Mouse (Mus musculus): ENCODE measurements at regions not wholly inside any gene's neighbourhood (a gene's known extent, or its start where the extent isn't known, plus 50 kb on each side); places are given as distances from the start of the nearest gene placed in this dataset.

DNA sequence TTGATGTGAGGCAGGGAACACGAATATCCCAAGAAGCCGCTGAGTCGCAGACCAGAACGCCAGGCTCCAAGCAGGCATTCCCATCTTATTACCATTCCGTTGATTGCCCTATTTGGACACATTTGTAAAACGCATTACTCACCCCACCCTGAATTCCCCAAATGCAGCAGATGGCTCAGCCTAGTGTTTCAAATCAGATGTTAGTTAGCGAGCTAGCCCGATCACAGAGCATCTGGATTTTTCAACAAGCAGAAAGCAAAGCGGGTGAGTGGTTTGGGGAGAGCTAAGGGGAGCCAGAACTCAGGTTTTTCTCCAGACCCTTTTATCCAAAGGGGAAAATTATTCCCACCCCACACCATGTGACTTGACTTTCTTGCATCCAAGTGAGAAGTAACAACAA is 273.2 kb downstream of the Rwdd3 start:
- DNase-seq = no peak

GRCm38 (mm10) chr3:120897758-120898157 is 273.7 kb downstream of the Rwdd3 start:
- DNase-seq = no peak

- DNase-seq = no peak
These were observed 274.3 kb downstream of the Rwdd3 start for GRCm38 (mm10) chr3:120897221-120897620.

DNA sequence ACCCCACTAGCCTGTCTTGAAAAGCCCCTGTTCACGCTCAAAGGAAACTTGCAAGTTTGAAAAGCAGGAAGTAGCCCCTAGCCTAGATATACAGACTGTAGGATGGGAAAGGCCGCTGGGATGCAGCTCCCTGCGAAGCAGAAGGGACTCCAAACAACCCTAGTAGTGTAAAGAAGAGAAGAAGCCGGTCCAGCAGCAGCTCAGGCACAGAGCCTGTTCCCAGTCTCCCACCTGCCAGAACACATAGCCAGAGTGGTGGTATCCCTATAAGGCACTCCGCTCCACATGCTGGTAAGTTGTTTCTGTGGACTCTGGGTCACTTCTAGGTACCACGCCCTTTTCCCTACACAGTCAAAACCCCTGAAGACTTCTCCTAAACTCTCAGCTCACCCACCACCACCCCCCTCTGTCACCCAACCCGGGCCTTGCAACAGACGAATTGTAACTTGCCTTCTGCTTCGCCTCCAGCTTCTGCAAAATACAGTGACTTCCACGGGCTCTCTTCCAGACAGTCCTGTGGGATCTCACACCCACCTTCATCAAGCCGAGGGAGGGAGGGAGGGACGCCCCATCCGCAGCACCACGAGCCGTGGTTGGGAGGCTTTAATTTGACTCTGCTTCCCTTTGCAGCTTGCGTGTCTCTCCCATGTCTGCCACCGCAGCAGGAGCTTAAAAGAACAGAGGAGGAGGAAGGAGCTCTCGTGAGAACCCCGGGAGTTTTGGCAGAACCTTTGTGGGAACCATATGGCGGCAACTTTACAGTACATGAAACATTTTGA is 285.2 kb downstream of the Rwdd3 start:
- peak; percentile 81 for DNase-seq

DNA sequence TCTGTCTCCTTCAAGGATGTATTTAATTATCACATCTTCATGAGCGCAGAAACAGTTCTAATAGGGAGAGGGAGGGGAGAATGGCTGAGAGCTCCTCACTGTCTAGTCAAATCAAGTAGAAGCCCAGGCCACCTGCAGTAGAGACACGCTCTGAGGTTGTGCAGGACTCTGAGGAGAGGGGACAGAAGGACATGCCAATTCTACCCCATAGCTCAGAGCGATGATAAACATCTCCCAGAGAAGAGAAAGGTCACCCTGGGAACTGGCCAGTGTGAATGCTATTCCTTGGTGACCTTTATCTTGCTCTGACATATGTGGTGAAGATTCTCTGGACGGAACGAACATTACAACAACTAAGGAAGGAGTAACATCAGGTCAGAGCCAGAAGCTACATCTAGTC is 286.1 kb downstream of the Rwdd3 start:
- no peak for DNase-seq

- no peak for DNase-seq
These were observed 287.3 kb downstream of the Rwdd3 start for GRCm38 (mm10) chr3:120884189-120884588.

- DNase-seq = no peak
These were observed 287.8 kb downstream of the Rwdd3 start for GRCm38 (mm10) chr3:120883650-120884049.

- DNase-seq = no peak
These were observed 292.1 kb downstream of the Rwdd3 start for GRCm38 (mm10) chr3:120879409-120879808.

DNA sequence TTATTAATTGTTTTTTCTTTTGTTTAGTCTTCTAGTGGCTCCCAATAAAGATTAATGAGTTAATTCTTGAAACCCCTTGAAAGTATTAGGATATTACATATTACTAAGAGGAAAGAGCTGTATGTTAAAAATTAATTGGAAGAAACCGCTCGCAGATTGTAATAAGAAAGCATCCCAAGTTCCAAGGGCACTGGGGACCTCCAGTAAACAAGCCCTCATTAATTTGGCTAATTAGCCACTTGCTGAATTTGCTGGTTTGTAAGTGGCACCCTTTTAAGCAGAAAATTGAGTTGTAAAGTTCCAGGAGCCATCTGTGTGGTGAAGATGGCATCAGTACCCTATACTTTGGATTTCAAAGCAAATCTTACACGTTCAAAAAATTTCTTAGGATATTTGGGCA is 295.8 kb downstream of the Rwdd3 start:
- DNase-seq = no peak

- peak; percentile 23 for DNase-seq
These were observed 306.5 kb downstream of the Rwdd3 start for GRCm38 (mm10) chr3:120865036-120865435.

GRCm38 (mm10) chr3:120861641-120862040 is 309.9 kb downstream of the Rwdd3 start:
- DNase-seq = no peak

- no peak for DNase-seq
These were observed 313.2 kb downstream of the Rwdd3 start for GRCm38 (mm10) chr3:120858281-120858680.

GRCm38 (mm10) chr3:120854322-120854721 is 317.2 kb downstream of the Rwdd3 start:
- DNase-seq = no peak

DNA sequence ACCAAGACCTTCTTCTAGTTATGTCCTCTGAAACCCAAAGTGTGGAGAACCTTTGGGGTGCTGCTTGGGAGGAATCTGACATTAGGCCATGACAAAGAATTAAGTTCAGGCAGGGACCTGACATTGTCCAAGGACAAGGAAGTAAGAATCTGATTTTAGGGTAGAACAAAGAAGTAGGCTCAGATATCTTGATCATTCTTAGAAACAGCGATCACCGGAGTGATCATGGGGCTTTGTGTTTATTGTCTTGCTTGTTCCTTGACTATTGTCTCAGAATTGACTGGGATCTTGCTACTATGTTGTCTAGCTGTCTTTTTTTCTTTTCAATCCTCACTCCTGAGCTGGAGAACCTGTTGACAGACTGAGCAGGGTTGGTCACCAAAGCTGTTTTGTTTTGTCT is 327.9 kb downstream of the Rwdd3 start:
- DNase-seq = no peak

- DNase-seq = no peak
These were observed 348.0 kb downstream of the Rwdd3 start for GRCm38 (mm10) chr3:120823536-120823935.

- no peak for DNase-seq
These were observed 359.6 kb downstream of the Rwdd3 start for GRCm38 (mm10) chr3:120811901-120812300.

- no peak for DNase-seq
These were observed 361.0 kb downstream of the Rwdd3 start for GRCm38 (mm10) chr3:120810527-120810926.

- DNase-seq = no peak
These were observed 361.4 kb downstream of the Rwdd3 start for GRCm38 (mm10) chr3:120810048-120810447.

DNA sequence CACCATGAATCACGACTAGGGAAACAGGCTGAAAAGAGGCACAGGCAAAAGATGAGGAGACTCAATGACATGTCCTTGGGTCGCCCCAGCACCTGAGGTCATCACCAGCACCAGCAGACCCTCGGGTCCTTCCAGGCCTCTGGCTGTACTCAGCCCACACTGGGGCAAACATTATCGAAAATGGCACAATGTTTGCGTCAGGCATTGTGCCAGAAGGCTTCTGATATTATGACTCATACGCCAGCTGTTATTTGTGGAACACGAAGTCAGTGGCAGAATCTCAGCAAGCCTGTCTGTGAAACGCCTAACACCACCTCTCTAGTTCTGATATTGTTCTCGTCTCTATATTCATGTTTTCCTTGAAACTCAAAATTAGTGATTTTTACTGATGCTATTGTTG is 384.8 kb downstream of the Rwdd3 start:
- peak; percentile 27 for DNase-seq

DNA sequence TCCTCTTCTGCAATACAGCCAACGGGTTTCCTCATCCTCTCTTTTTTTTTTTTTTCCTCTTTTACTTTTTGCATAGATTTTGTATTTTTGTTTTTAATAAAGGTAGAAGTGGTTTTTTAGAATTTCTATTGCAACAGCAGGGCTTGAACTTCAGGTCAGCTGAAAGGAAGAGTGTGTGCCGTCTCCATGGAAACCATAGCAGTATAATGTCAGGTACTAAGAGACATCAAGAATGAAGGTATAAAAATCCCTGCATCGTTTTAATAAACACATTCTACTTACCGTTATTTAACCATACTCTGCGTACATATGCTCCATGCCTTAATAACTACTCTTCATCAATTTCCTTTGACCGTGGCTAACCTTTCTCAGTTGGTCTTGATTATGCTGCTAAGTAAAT is 390.0 kb downstream of the Rwdd3 start:
- no peak for DNase-seq

GRCm38 (mm10) chr3:120779091-120779490 is 392.4 kb downstream of the Rwdd3 start:
- no peak for DNase-seq

DNA sequence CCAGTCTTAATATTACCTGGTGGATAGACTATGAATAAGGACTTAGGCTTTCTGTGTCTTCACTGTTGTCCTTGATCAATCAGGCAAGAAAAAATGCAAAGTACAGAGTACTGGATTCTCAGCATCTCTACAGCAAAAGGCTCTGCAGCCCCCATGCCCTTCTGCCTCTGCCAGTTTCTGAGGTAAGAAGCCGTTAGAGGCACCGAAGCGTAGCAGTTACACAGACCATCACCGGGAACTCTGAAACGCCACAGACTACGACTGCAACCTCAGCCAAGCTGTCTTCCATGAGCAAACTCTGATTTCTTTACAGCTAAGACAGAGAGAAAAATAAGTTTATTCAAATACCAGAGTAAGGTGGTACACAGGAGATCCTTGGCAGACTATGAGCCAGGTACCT is 396.5 kb downstream of the Rwdd3 start:
- no peak for DNase-seq

DNA sequence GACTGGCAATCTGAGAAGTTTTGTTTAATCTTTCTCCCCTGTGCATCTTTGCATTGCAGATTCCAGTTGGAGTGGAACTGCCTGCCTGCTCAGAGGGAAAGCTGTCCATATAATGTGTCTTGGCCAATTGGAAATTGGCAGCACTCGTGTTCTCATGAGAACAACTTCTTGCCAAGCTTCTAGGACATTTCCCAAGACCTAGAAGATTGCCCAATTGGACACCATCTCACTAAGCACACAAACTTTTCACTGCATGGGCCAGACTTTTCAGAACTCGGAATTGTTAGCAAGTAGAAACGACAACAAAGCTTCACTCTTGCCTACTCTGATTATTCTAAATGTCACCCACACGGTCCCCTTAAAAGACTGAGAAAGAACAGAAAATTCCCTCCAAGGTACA is 409.8 kb downstream of the Rwdd3 start:
- no peak for DNase-seq

DNA sequence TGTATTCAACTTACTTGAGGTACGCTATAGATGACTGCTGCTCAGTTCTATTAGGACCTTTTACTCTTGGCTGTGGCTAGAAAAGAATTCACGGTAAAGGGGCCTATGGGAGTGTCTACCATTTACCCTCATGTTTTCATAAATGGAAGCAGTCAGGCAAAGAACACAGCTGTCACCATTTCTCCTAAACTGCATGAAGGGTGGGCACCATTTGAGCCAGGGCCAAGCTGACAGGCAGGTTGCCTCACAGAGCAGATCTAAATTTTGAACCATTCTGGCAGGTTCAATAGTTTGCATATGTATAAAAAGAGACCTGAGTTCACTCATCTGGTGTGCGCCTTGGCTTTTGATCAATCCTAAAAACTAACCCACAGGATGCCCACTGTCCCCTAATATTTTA is 410.3 kb downstream of the Rwdd3 start:
- no peak for DNase-seq

- DNase-seq = no peak
These were observed 423.0 kb downstream of the Rwdd3 start for GRCm38 (mm10) chr3:120748513-120748912.
